Mouse (Mus musculus) CH12.LX (cell line): ENCODE measurements around the gene Bcas3. TPM values are rescaled to one million over a fixed set of nuclear protein-coding genes. Genes with fewer than 3 reads are reported as not detected.

ENCODE experiments used
- DNase-seq: peaks from one replicate; pipeline ENCODE4 v3.0.0-alpha.2; 2013; ENCODE audit errors: extremely low read depth
- H3K27ac ChIP-seq: 2 replicates; pipeline ENCODE4 v1.5.1; 2012; ENCODE audit warnings: low read depth, mild to moderate bottlenecking, control low read depth, moderate library complexity; ENCODE audit not compliant: insufficient read depth
- H3K27me3 ChIP-seq: replicated peaks from 2 replicates; pipeline ENCODE3; 2012; ENCODE audit warnings: inconsistent platforms
- H3K36me3 ChIP-seq, 2 experiments: replicated peaks in 1 of 2; 2 replicates each; pipeline versions ENCODE3 to v1.6.1; 2012; ENCODE audit warnings: inconsistent platforms in 1 of 2, low read length in 1 of 2, mild to moderate bottlenecking in 1 of 2, mixed read lengths in 1 of 2, moderate library complexity in 1 of 2; ENCODE audit not compliant: control insufficient read depth in 1 of 2, insufficient read depth in 1 of 2
- H3K4me1 ChIP-seq, 2 experiments: 2 replicates each; pipeline ENCODE4 v1.6.1; 2012; ENCODE audit warnings: inconsistent platforms in 1 of 2, moderate library complexity in 1 of 2; ENCODE audit not compliant: insufficient read depth in 2 of 2, control insufficient read depth in 1 of 2
- H3K4me2 ChIP-seq: 2 replicates; pipeline ENCODE4 v1.6.1; 2012; ENCODE audit warnings: low read depth, mild to moderate bottlenecking, control low read depth; ENCODE audit not compliant: poor library complexity, insufficient read depth, severe bottlenecking
- H3K4me3 ChIP-seq, 3 experiments: fragments of 150-350 bp in 1 of 3; sonication (generic) in 1 of 3; replicated peaks in 1 of 3; 2 replicates each; pipeline versions ENCODE3 to v1.5.1; 2011 to 2012; ENCODE audit warnings: low read depth in 2 of 3, low read length in 2 of 3, mild to moderate bottlenecking in 2 of 3, moderate library complexity in 2 of 3, control low read depth in 1 of 3, improper control_type of control experiment in 1 of 3, inconsistent platforms in 1 of 3, mixed read lengths in 1 of 3; ENCODE audit not compliant: poor library complexity in 1 of 3
- H3K79me2 ChIP-seq: replicated peaks from 2 replicates; pipeline ENCODE4 v1.6.1; 2012; ENCODE audit warnings: mild to moderate bottlenecking, moderate library complexity; ENCODE audit not compliant: control insufficient read depth, poor library complexity, insufficient read depth, severe bottlenecking; ENCODE audit errors: extremely low read depth
- H3K9ac ChIP-seq: 2 replicates; pipeline ENCODE4 v1.6.1; 2012; ENCODE audit warnings: low read depth, mild to moderate bottlenecking, control low read depth, moderate library complexity; ENCODE audit not compliant: insufficient read depth
- H3K9me3 ChIP-seq: replicated peaks from 2 replicates; pipeline ENCODE3; 2012; ENCODE audit warnings: low read length, inconsistent platforms, mixed read lengths
- CHD2 ChIP-seq: IDR thresholded peaks from 2 replicates; pipeline ENCODE4 v1.6.1; 2011; ENCODE audit warnings: low read length, improper control_type of control experiment
- ETS1 ChIP-seq: conservative IDR thresholded peaks from 2 replicates; pipeline ENCODE4 v1.6.1; 2012; ENCODE audit warnings: low read depth, mild to moderate bottlenecking, inconsistent platforms, low read length, improper control_type of control experiment, moderate library complexity
- GABPA ChIP-seq: IDR thresholded peaks from 2 replicates; pipeline ENCODE4 v1.6.1; 2012; ENCODE audit warnings: low read depth, low read length, improper control_type of control experiment, inconsistent platforms; ENCODE audit not compliant: insufficient replicate concordance
- IRF4 ChIP-seq: IDR thresholded peaks from 2 replicates; pipeline ENCODE4 v1.6.1; 2014; ENCODE audit warnings: low read depth, mild to moderate bottlenecking, inconsistent platforms, low read length, improper control_type of control experiment
- KAT2A ChIP-seq: IDR thresholded peaks from 2 replicates; pipeline ENCODE4 v1.6.1; 2012; ENCODE audit warnings: low read length, improper control_type of control experiment, inconsistent platforms; ENCODE audit not compliant: insufficient replicate concordance
- MAFK ChIP-seq: IDR thresholded peaks from 2 replicates; pipeline ENCODE4 v1.6.1; 2011; ENCODE audit warnings: low read length, improper control_type of control experiment; ENCODE audit not compliant: insufficient replicate concordance
- MEF2A ChIP-seq: IDR thresholded peaks from 2 replicates; pipeline ENCODE4 v1.6.1; 2014; ENCODE audit warnings: low read depth, mild to moderate bottlenecking, inconsistent platforms, low read length, improper control_type of control experiment, borderline replicate concordance
- MXI1 ChIP-seq: IDR thresholded peaks from 2 replicates; pipeline ENCODE4 v1.6.1; 2011; ENCODE audit warnings: mild to moderate bottlenecking, low read depth, low read length, improper control_type of control experiment
- MYC ChIP-seq: IDR thresholded peaks from 2 replicates; pipeline ENCODE4 v1.6.1; 2011; ENCODE audit warnings: low read depth, mild to moderate bottlenecking, improper control_type of control experiment, low read length
- NRF1 ChIP-seq: IDR thresholded peaks from 2 replicates; pipeline ENCODE4 v1.6.1; 2014; ENCODE audit warnings: low read depth, mild to moderate bottlenecking, inconsistent platforms, low read length, improper control_type of control experiment, moderate library complexity
- PAX5 ChIP-seq: IDR thresholded peaks from 2 replicates; pipeline ENCODE4 v1.6.1; 2012; ENCODE audit warnings: low read length, inconsistent platforms, mixed read lengths
- RAD21 ChIP-seq: IDR thresholded peaks from 2 replicates; pipeline ENCODE4 v1.6.1; 2011; ENCODE audit warnings: low read depth, mild to moderate bottlenecking, low read length, improper control_type of control experiment, moderate library complexity
- RCOR1 ChIP-seq: conservative IDR thresholded peaks from 2 replicates; pipeline ENCODE4 v1.6.1; 2012; ENCODE audit warnings: low read depth, mild to moderate bottlenecking, inconsistent platforms, low read length, improper control_type of control experiment
- SIN3A ChIP-seq: IDR thresholded peaks from 2 replicates; pipeline ENCODE4 v1.6.1; 2012; ENCODE audit warnings: low read length, improper control_type of control experiment, inconsistent platforms
- TBP ChIP-seq: conservative IDR thresholded peaks from 2 replicates; pipeline ENCODE4 v1.6.1; 2011; ENCODE audit warnings: low read depth, low read length, improper control_type of control experiment
- TCF12 ChIP-seq: IDR thresholded peaks from 2 replicates; pipeline ENCODE4 v1.6.1; 2014; ENCODE audit warnings: low read depth, mild to moderate bottlenecking, inconsistent platforms, low read length, improper control_type of control experiment
- USF1 ChIP-seq: IDR thresholded peaks from 2 replicates; pipeline ENCODE4 v1.6.1; 2014; ENCODE audit warnings: low read depth, mild to moderate bottlenecking, inconsistent platforms, low read length, improper control_type of control experiment
- USF2 ChIP-seq: conservative IDR thresholded peaks from 2 replicates; pipeline ENCODE4 v1.6.1; 2011; ENCODE audit warnings: low read depth, low read length, improper control_type of control experiment
- ZC3H11A ChIP-seq: IDR thresholded peaks from 2 replicates; pipeline ENCODE4 v1.6.1; 2012; ENCODE audit warnings: low read depth, mild to moderate bottlenecking, inconsistent platforms, low read length, improper control_type of control experiment
- ZKSCAN1 ChIP-seq: IDR thresholded peaks from 2 replicates; pipeline ENCODE4 v1.6.1; 2012; ENCODE audit warnings: low read depth, inconsistent platforms, low read length, improper control_type of control experiment, borderline replicate concordance
- ZNF384 ChIP-seq: IDR thresholded peaks from 2 replicates; pipeline ENCODE4 v1.6.1; 2012; ENCODE audit warnings: low read depth, low read length, improper control_type of control experiment, inconsistent platforms
- dilution Hi-C: fragments of 300-500 bp; cut with MboI; formaldehyde crosslinking; loops from 2 replicates; pipeline ENCODE4 v1.14.3; 2020; ENCODE audit warnings: low sequenced_read_pairs; ENCODE audit not compliant: extremely low pct_unique_long_range_greater_than_20kb, extremely low pct_ligation_motif_present
- in situ Hi-C: fragments of 300-500 bp; cut with MboI; formaldehyde crosslinking; loops from 3 replicates; pipeline ENCODE4 v1.14.3; 2019; ENCODE audit warnings: low sequenced_read_pairs, low pct_ligation_motif_present, low pct_unique_long_range_greater_than_20kb, mixed read lengths
- polyA plus RNA-seq: library from polyadenylated mRNA; unstranded; fragments of >175 nt; gene quantifications from 2 replicates; pipeline ENCODE4 v1.2.1, GENCODE M21; 2012; ENCODE audit warnings: low read depth; ENCODE audit not compliant: insufficient read length
- total RNA-seq, 2 experiments: library from RNA; depleted of rRNA; stranded (reverse); fragments of 300-350 nt in 1 of 2; fragments of >200 nt in 1 of 2; gene quantifications; 2 replicates each; pipeline ENCODE4 v1.2.3; 2012 to 2014

Gene Bcas3
- total and polyA plus RNA-seq, 3 experiments, result 8.2 to 21.3 (median 9.7) TPM

GRCm38 (mm10) chr11:85627405-85627804, 274.4 kb downstream of the Bcas3 start:
- Histone ChIP-seq H3K9me3 (no peaks in the 10 kb centered on the region), H3K4me1 (no peaks in the 10 kb centered on the region), H3K9ac (no peak overlapping the region), H3K27ac (no peak overlapping the region), H3K36me3 (no peaks in the 10 kb centered on the region), H3K4me3 (no peak overlapping the region), H3K79me2 (no peaks in the 10 kb centered on the region), H3K4me2 (no peak overlapping the region), H3K27me3 (no peaks in the 10 kb centered on the region)
- TF ChIP-seq TBP (no peak), GABPA (no peak), MXI1 (no peak), USF2 (no peak), TCF12 (no peak), PAX5 (no peak), MYC (no peak), NRF1 (no peak), ZKSCAN1 (no peak), USF1 (no peak), RAD21 (no peak), KAT2A (no peak)
- in situ Hi-C loops, result no loop called here
- DNase-seq, result no peak
- dilution Hi-C loops, result no loop called here

- H3K4me2 ChIP-seq, result no peak overlapping the region
- no peak for TF ChIP-seq MAFK
- in situ Hi-C loops (no loop called here), dilution Hi-C loops (no loop called here)
- H3K36me3 ChIP-seq, result no peaks in the 10 kb centered on the region
- no peaks in the 10 kb centered on the region for H3K79me2 ChIP-seq
- H3K4me1 ChIP-seq, result peaks cover 0 to 7% of the 10 kb centered on the region in 2 experiments; a peak in 2 of 4 replicates
- H3K4me3 ChIP-seq, result no peak overlapping the region
- DNase-seq, result no peak
- no peaks in the 10 kb centered on the region for H3K9me3 ChIP-seq
- H3K27ac ChIP-seq, result no peak overlapping the region
- no peak overlapping the region for H3K9ac ChIP-seq
- no peaks in the 10 kb centered on the region for H3K27me3 ChIP-seq
These were observed 275.5 kb downstream of the Bcas3 start for GRCm38 (mm10) chr11:85628303-85629063.

- in situ Hi-C loops (no loop called here), dilution Hi-C loops (no loop called here)
These were observed 279.6 kb downstream of the Bcas3 start for GRCm38 (mm10) chr11:85632568-85632981.

More at GRCm38 (mm10) chr11:85632568-85632981, 279.6 kb downstream of the Bcas3 start:
- Histone ChIP-seq H3K79me2 (no peaks in the 10 kb centered on the region), H3K4me2 (no peak overlapping the region), H3K9ac (no peak overlapping the region), H3K27ac (no peak overlapping the region), H3K36me3 (no peaks in the 10 kb centered on the region), H3K4me1 (peaks cover 0 to 10% of the 10 kb centered on the region in 2 experiments; a peak in 2 of 4 replicates), H3K27me3 (no peaks in the 10 kb centered on the region), H3K9me3 (no peaks in the 10 kb centered on the region), H3K4me3 (no peak overlapping the region)
- DNase-seq, result no peak
- no peak for TF ChIP-seq MYC
- no peak for TF ChIP-seq TCF12
- TF ChIP-seq SIN3A, result no peak
- no peak for TF ChIP-seq ZNF384
- no peak for TF ChIP-seq IRF4
- TF ChIP-seq ZC3H11A, result no peak
- TF ChIP-seq CHD2, result no peak
- TF ChIP-seq GABPA, result no peak
- no peak for TF ChIP-seq MAFK
- no peak for TF ChIP-seq ETS1
- no peak for TF ChIP-seq MXI1
- TF ChIP-seq NRF1, result no peak
- TF ChIP-seq USF1, result no peak
- TF ChIP-seq RCOR1, result no peak
- no peak for TF ChIP-seq MEF2A
